ENCODE assay signal across 22 mouse cellular contexts in genomic region chr1:34033958-34034357, GRCm38 (mm10).
"Had no signal": no experiment of that assay in that cellular context is flagged by ENCODE, and none has a peak within 500 bp of the region (broad histone marks: within the 10 kb centered on the region; RNA-seq: fewer than 3 reads in every experiment).

No protein-coding gene starts in this region.

- H3K36me3 ChIP-seq: limb, embryonic 12.5 days; limb, embryonic 15.5 days; midbrain, embryonic 12.5 days; midbrain, embryonic 15.5 days; neural tube, embryonic 12.5 days; neural tube, embryonic 15.5 days had no signal

- H3K4me3 ChIP-seq: limb, embryonic 12.5 days; limb, embryonic 15.5 days; midbrain, embryonic 12.5 days; midbrain, embryonic 15.5 days; neural tube, embryonic 12.5 days; neural tube, embryonic 15.5 days had no signal

- H3K9ac ChIP-seq: limb, embryonic 12.5 days; limb, embryonic 15.5 days; liver, embryonic 14.5 days; liver, postnatal 0 days; lung, embryonic 14.5 days; midbrain, embryonic 12.5 days; midbrain, embryonic 15.5 days; neural tube, embryonic 12.5 days; neural tube, embryonic 15.5 days had no signal

- H3K4me1 ChIP-seq: neural tube, embryonic 12.5 days; neural tube, embryonic 15.5 days had no signal

- H3K27ac ChIP-seq: limb, embryonic 12.5 days; limb, embryonic 15.5 days; liver, embryonic 14.5 days; macrophage; midbrain, embryonic 12.5 days; midbrain, embryonic 15.5 days; neural tube, embryonic 12.5 days; neural tube, embryonic 15.5 days; stomach, postnatal 0 days had no signal

- H3K27me3 ChIP-seq: limb, embryonic 12.5 days; limb, embryonic 15.5 days; midbrain, embryonic 12.5 days; midbrain, embryonic 15.5 days; neural tube, embryonic 12.5 days; neural tube, embryonic 15.5 days had no signal

- H3K9me3 ChIP-seq: limb, embryonic 12.5 days; limb, embryonic 15.5 days; midbrain, embryonic 12.5 days; midbrain, embryonic 15.5 days; neural tube, embryonic 12.5 days; neural tube, embryonic 15.5 days had no signal

- DNase-seq: kidney, postnatal 10 days; kidney, postnatal 36 days; left cerebral cortex, postnatal 4 days; liver, postnatal 0 days; lung, embryonic 14.5 days; right cerebral cortex, adult 18-20 months; right cerebral cortex, postnatal 14 days; right cerebral cortex, postnatal 4 days; thymus, adult 2 months; thymus, postnatal 14 days; thymus, postnatal 4 days had no signal

- H3K4me2 ChIP-seq: limb, embryonic 12.5 days; limb, embryonic 15.5 days; liver, embryonic 11.5 days; lung, embryonic 14.5 days; midbrain, embryonic 12.5 days; midbrain, embryonic 15.5 days; neural tube, embryonic 12.5 days; neural tube, embryonic 15.5 days had no signal

- ATAC-seq: liver, postnatal 0 days; lung, postnatal 0 days; midbrain, embryonic 15.5 days had no signal
